Mouse (Mus musculus) ES-E14 (cell line): ENCODE results near the gene Slc37a1.

ENCODE experiments used
- CHD2 ChIP-seq: IDR thresholded peaks from 2 replicates; pipeline ENCODE4 v1.6.1; 2014; ENCODE audit warnings: mild to moderate bottlenecking, low read depth, low read length, inconsistent platforms
- HCFC1 ChIP-seq: IDR thresholded peaks from 2 replicates; pipeline ENCODE4 v1.6.1; 2012; ENCODE audit warnings: low read length, inconsistent platforms, borderline replicate concordance; ENCODE audit not compliant: insufficient read depth
- MAFK ChIP-seq: IDR thresholded peaks from 2 replicates; pipeline ENCODE4 v1.6.1; 2014; ENCODE audit warnings: mild to moderate bottlenecking, low read depth, low read length, inconsistent platforms; ENCODE audit not compliant: insufficient read depth
- ZC3H11A ChIP-seq: IDR thresholded peaks from 2 replicates; pipeline ENCODE4 v1.6.1; 2012; ENCODE audit warnings: low read depth, mild to moderate bottlenecking, inconsistent platforms, low read length, borderline replicate concordance
- ZNF384 ChIP-seq: IDR thresholded peaks from 2 replicates; pipeline ENCODE4 v1.6.1; 2012; ENCODE audit warnings: low read depth, low read length, inconsistent platforms

GRCm38 (mm10) chr17:31280269-31280668 is 6.3 kb upstream of the Slc37a1 start:
- TF ChIP-seq HCFC1 (no peak), MAFK (no peak), CHD2 (no peak), ZNF384 (no peak), ZC3H11A (no peak)
